Mouse (Mus musculus) intestine, embryonic 14.5 days (tissue): ENCODE data around the gene Aldh8a1. TPM values are rescaled to one million over a fixed set of nuclear protein-coding genes. Genes with fewer than 3 reads are reported as not detected.

Experiments
- ATAC-seq: fragments of 200-750 bp; cut with Nextera tagmentation; replicated peaks from 2 replicates; pipeline ENCODE4 v1.8.0; 2017; ENCODE audit warnings: low read depth, moderate number of reproducible peaks, moderate TSS enrichment, moderate library complexity; ENCODE audit not compliant: low FRiP score, low TSS enrichment
- DNase-seq: peaks from one replicate; pipeline ENCODE4 v3.0.0-alpha.2; 2018; ENCODE audit warnings: low spot score
- H3K27ac ChIP-seq: fragments of 300-500 bp; sonication (generic); 2 replicates; pipeline ENCODE4 v1.5.1; 2014; ENCODE audit warnings: low read depth, mild to moderate bottlenecking, control low read depth
- H3K27me3 ChIP-seq: fragments of 300-500 bp; sonication (generic); replicated peaks from 2 replicates; pipeline ENCODE4 v1.6.1; 2014; ENCODE audit warnings: low read length, control low read depth; ENCODE audit not compliant: control insufficient read depth, insufficient read depth
- H3K36me3 ChIP-seq: fragments of 300-500 bp; sonication (generic); 2 replicates; pipeline ENCODE4 v1.6.1; 2014; ENCODE audit warnings: low read length, control low read depth; ENCODE audit not compliant: control insufficient read depth, insufficient read depth
- H3K4me1 ChIP-seq: fragments of 300-500 bp; sonication (generic); replicated peaks from 2 replicates; pipeline ENCODE4 v1.6.1; 2014; ENCODE audit warnings: low read length, control low read depth, mixed read lengths; ENCODE audit not compliant: control insufficient read depth, insufficient read depth
- H3K4me2 ChIP-seq: fragments of 300-500 bp; sonication (generic); 2 replicates; pipeline ENCODE4 v1.6.1; 2014; ENCODE audit warnings: low read length
- H3K4me3 ChIP-seq: fragments of 300-500 bp; sonication (generic); 2 replicates; pipeline ENCODE4 v1.5.1; 2014; ENCODE audit warnings: low read depth, low read length, control low read depth, mixed read lengths
- H3K9ac ChIP-seq: fragments of 300-500 bp; sonication (generic); 2 replicates; pipeline ENCODE4 v1.6.1; 2014; ENCODE audit warnings: mild to moderate bottlenecking, low read length
- H3K9me3 ChIP-seq: fragments of 300-500 bp; sonication (generic); 2 replicates; pipeline ENCODE4 v1.6.1; 2016; ENCODE audit warnings: low read length, control low read depth; ENCODE audit not compliant: control insufficient read depth
- WGBS: fragments of 180-500 bp; shearing (Covaris S2); extraction: QIAGEN DNeasy Blood & Tissue Kit; methylation state at CpG from one replicate; pipeline ENCODE4 v1.1.7; 2014; 5-methylcytosine and 5-hydroxymethylcytosine counted together
- polyA plus RNA-seq: library from polyadenylated mRNA; unstranded; fragments of >200 nt; fragmentation: Nextera tagmentation; extraction: Ambion mirVana; gene quantifications from 2 replicates; pipeline ENCODE4 v1.2.1, GENCODE M21; 2014

Aldh8a1 gene
- polyA plus RNA-seq, 1 experiment from 2014 or later: not detected

DNA sequence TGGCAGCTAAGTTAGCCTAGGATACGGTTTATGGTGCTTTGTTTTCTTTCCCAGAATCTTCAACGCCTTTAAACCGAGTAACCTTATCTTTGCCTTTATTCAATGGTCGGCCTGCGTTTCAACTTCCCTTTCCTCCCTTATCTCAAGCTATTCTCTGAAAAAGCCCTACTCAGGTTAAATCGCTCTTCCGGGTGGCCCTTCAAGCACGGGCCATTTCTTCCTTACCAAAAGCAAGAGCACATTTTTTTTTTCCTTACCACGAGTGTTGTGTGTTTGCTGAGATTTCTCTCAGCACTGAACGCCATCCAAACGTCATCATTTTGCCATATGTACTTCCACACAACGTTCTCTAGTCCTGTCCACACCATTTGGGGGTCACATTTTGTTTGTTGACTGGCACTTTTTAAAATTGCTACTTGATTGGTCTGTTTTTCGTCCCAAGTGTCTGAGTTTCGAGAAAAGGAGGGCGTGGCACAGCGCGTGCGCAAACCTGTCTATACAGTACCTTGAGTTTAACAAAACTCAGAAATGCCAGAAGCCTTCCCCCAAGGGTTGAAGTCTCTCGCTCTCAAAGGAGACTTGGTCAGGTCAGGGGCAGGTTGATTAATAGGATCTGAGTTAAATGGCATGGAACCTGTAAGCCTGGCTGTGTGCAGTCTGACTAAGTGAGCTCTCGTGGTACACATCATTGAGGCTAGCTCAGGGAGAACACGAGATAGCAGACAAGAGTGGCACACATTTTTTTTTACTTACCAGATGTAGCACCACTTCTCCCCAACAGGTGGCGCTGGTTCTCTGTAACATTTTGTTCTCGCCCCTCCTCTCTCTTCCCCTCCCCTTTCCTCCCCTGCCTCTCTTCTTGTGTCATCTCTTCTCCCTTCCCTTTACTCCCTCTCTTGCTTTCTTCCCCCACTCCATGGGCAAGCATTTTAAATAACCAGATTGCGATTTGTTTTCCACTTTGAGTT is 43.6 kb downstream of the Aldh8a1 start:
- Histone ChIP-seq H3K9ac (no peak overlapping the region), H3K9me3 (no peaks in the 10 kb centered on the region), H3K4me2 (no peak overlapping the region), H3K27ac (no peak overlapping the region), H3K4me1 (no peaks in the 10 kb centered on the region), H3K36me3 (no peaks in the 10 kb centered on the region), H3K27me3 (no peaks in the 10 kb centered on the region), H3K4me3 (no peak overlapping the region)
- ATAC-seq (no peak), DNase-seq (peak; percentile 64)
- WGBS: 64% methylated on average over 24 of the region's 24 CpGs

DNA sequence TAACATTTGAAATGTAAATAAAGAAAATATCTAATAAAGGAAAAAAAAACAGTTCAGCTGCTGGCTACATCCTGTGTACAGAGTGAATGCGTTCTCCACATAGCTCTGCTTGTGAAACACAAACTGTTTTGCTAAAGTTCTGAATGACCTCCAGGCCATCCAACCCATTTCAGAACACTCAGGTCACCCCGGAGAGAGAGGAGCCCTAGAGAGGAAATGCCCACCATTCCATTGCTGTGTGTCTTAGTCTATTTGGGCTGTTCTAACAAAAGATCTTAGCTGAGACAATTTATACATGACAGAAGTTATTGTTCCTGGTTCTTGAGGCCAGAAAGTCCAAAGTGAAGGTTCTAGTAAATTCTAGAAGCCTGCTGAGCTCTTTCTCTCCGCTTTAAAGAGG is 49.4 kb downstream of the Aldh8a1 start:
- H3K4me3 ChIP-seq: no peak overlapping the region
- DNase-seq (no peak), ATAC-seq (no peak)
- no peak overlapping the region for H3K9ac ChIP-seq
- no peak overlapping the region for H3K27ac ChIP-seq
- WGBS: 55% methylated on average over 3 of the region's 3 CpGs
- no peak overlapping the region for H3K4me2 ChIP-seq
- H3K27me3 ChIP-seq: no peaks in the 10 kb centered on the region
- H3K4me1 ChIP-seq: no peaks in the 10 kb centered on the region
- no peaks in the 10 kb centered on the region for H3K9me3 ChIP-seq
- no peaks in the 10 kb centered on the region for H3K36me3 ChIP-seq

DNA sequence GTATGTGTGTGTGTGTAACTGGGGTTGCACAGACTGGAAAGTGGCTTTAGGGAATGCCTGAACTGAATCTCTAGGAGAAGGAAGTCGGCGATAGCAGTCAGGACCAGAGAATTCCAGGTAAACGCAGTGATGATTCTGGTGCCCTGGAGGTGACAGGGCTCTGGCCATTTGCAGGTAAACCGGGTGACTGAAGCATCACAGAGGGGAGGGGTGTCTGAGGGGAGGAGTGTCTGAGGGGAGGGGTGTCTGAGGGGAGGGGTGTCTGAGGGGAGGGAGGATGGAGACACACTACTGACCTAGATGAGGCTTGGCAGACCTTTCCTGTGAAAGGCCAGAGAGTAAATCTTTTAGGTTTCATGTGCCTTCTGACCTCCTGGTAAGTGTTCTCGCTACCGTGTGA is 50.9 kb downstream of the Aldh8a1 start:
- H3K9me3 ChIP-seq: no peaks in the 10 kb centered on the region
- WGBS: 57% methylated on average over 6 of the region's 6 CpGs
- no peaks in the 10 kb centered on the region for H3K27me3 ChIP-seq
- H3K4me1 ChIP-seq: no peaks in the 10 kb centered on the region
- ATAC-seq (no peak), DNase-seq (no peak)
- H3K9ac ChIP-seq: no peak overlapping the region
- no peak overlapping the region for H3K4me2 ChIP-seq
- H3K27ac ChIP-seq: no peak overlapping the region
- H3K36me3 ChIP-seq: no peaks in the 10 kb centered on the region
- H3K4me3 ChIP-seq: no peak overlapping the region

DNA sequence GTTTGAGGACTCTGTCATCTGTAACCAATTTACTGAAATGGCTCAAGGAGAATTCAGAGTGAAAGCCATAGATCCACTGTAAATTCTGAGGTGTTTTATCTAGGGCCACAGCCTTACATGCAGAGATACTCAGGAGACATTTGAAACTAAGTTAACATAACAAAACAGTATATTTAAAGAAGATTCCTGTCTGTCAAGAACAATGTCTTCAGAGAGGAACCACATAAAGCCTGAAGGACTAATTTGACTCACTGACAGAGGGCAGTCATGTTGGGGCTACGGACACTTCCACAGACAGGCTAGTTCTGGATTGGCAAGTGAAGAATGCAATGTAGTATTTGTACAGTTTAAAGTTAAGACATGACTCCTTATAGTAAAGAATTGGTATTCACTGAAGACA is 62.2 kb downstream of the Aldh8a1 start:
- H3K27me3 ChIP-seq: no peaks in the 10 kb centered on the region
- peaks cover 3% of the 10 kb centered on the region for H3K4me1 ChIP-seq
- H3K36me3 ChIP-seq: no peaks in the 10 kb centered on the region
- no peak overlapping the region for H3K9ac ChIP-seq
- WGBS: 95% methylated on average over 1 of the region's 1 CpGs
- H3K4me3 ChIP-seq: no peak overlapping the region
- H3K4me2 ChIP-seq: no peak overlapping the region
- no peak for ATAC-seq
- H3K27ac ChIP-seq: no peak overlapping the region
- H3K9me3 ChIP-seq: no peaks in the 10 kb centered on the region
- DNase-seq: no peak

DNA sequence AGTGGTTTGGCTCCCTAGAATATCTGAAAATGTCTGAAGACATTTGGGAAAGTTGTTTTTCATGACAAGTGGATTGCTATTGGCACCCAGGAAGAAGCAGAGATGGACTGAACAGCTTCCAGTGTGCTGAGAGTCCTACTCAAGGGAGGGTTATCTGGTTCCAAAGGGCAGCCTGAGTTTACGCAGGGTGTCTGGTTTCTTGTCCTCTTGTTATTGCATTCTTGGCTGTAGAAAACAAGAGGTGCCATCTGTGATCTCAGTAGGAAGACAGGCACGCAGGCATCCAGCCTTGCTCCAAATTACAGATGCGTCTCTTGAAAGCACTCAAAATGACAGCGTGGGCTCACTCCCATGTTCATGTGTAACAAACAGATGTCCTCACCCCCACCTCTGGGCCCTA is 63.9 kb downstream of the Aldh8a1 start:
- ATAC-seq (no peak), DNase-seq (no peak)
- no peak overlapping the region for H3K4me3 ChIP-seq
- H3K27ac ChIP-seq: no peak overlapping the region
- no peak overlapping the region for H3K4me2 ChIP-seq
- H3K9ac ChIP-seq: no peak overlapping the region
- 40% methylated on average over 4 of the region's 4 CpGs for WGBS
- no peaks in the 10 kb centered on the region for H3K9me3 ChIP-seq
- H3K27me3 ChIP-seq: no peaks in the 10 kb centered on the region
- no peaks in the 10 kb centered on the region for H3K36me3 ChIP-seq
- peaks cover 3% of the 10 kb centered on the region for H3K4me1 ChIP-seq

DNA sequence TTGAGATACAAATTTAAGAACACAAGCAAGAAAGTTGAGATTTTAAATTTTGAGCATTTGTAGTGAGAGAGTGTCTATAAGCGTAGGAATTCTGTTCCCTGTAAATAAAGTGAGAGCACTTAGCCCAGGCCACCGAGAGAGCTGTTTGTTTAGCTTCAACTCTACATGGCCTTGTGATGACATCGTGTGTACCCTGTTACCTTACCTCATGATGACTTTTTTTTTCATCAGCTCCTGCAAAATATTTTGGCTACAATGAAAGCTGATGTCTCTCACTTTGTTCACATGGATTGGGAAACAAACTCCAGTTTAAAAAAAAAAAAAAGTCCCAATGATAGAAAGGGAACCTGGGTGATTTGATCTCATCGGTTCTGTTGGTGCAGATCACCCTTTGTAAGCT is 64.6 kb downstream of the Aldh8a1 start:
- Histone ChIP-seq H3K9ac (no peak overlapping the region), H3K4me2 (no peak overlapping the region), H3K9me3 (no peaks in the 10 kb centered on the region), H3K4me1 (peaks cover 3% of the 10 kb centered on the region), H3K4me3 (no peak overlapping the region), H3K27me3 (no peaks in the 10 kb centered on the region), H3K27ac (no peak overlapping the region), H3K36me3 (no peaks in the 10 kb centered on the region)
- 50% methylated on average over 4 of the region's 4 CpGs for WGBS
- no peak for ATAC-seq
- no peak for DNase-seq

DNA sequence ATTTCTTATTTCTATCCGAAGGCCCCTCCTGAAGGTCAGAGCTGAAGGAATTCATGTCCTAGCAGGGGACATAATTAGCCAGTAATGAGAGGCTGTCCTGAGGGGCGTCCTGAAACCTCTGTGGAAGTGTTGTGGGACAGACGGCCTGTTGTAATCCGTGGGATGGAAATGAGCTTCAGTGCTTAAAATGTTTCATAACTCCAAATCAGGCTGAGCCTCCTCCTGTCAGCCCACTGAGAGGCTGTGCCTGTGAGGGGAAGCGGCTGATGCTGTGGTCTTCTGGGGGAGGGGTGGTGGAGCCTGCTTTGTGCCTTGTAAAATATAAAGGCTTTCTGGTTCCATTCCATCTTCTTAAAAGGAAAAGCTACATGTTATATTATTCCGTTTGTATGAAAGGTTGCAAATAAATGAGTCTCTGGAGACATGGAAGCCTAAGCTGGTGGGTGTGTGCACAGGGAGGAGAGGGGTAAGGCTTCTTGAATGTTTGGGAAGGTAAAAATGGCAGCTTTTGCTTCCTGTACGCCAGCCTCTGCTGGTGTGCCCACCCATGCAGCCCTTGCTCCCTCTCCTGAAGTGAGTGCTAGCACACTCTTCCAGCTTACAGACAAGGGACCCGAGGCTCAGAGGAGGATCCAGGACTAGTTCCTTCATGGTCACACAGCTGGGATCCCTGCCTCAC is 66.7 kb downstream of the Aldh8a1 start:
- no peak overlapping the region for H3K4me3 ChIP-seq
- H3K27ac ChIP-seq: no peak overlapping the region
- H3K4me1 ChIP-seq: peaks cover 5% of the 10 kb centered on the region
- DNase-seq (peak; percentile 64), ATAC-seq (no peak; the same call in 1 of the 2 replicates)
- H3K9me3 ChIP-seq: no peaks in the 10 kb centered on the region
- no peaks in the 10 kb centered on the region for H3K36me3 ChIP-seq
- H3K27me3 ChIP-seq: no peaks in the 10 kb centered on the region
- H3K4me2 ChIP-seq: no peak overlapping the region
- 39% methylated on average over 8 of the region's 8 CpGs for WGBS
- no peak overlapping the region for H3K9ac ChIP-seq

DNA sequence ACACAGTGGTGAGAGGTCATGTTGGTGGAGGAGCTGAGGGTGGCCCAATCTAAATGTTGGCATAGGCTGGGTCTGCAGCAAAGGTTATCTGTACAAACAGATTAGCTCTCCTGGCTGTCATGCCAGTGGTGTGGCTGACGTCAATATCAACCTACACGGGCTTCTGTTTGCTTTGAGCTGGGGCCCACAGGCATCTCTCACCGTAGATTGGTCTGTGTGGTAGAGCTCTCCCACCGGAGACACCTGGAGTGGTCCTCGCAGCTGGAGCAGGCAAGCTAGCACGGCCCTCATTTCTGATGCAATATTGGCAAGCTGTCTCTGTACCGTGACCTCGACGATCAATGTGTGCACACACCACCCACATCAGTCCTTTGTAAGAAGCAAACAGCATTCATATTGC is 67.3 kb downstream of the Aldh8a1 start:
- Histone ChIP-seq H3K4me3 (no peak overlapping the region), H3K4me1 (peaks cover 5% of the 10 kb centered on the region), H3K9ac (no peak overlapping the region), H3K27me3 (no peaks in the 10 kb centered on the region), H3K4me2 (no peak overlapping the region), H3K36me3 (no peaks in the 10 kb centered on the region), H3K9me3 (no peaks in the 10 kb centered on the region), H3K27ac (no peak overlapping the region)
- DNase-seq (no peak), ATAC-seq (no peak)
- WGBS: 58% methylated on average over 9 of the region's 9 CpGs
